Mouse (Mus musculus): ENCODE measurements around the gene Dcps. TPM values are rescaled to one million over a fixed set of nuclear protein-coding genes. Genes with fewer than 3 reads are reported as not detected.
A peak's percentile ranks its signal among the peaks of the same experiment; 100 is the strongest.

Dcps gene
- polyA plus RNA-seq, 1 experiment from 2014 or later, result 77.7 TPM

DNA sequence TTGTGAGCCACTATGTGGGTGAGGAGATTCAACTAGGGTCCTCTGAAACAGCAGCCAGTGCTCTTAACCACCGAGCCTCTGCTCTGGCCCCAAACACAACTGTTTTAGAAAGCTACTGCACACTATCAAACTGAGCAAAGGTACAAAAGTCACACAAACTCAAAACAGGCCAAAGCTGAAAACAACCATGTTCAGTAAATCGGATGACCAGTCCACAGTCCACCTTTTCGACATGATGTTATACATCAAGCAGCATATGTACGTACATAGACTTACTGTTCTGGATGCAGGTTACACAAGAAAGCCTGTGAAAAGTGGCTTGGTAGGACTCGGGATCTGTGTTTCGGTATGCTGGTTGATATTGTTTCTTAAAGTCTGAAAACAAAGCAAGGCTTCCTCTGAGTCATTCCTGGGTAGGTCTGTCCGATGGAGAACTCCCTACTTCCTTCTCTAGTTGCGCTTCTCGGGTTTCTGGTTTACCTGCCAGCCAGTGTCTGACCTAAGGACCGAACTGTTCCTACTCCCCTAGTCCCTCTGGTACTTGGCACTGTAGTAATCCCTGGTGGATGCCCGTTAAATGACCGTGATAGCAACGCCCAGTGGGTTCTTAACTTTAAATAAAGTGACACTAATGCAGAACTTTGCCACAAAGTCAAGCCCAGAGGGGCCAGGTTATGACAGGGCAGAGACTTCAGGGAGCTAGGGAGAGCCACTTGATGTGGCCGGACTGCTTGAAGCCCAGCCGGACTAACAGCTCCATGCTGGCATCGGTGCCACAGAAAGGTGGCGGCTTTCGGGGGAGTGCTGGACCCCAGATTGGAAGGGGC, 23.3 kb upstream of the Dcps start:
- Histone ChIP-seq H3K36me3 (no peaks in the 10 kb centered on the region), H3K4me3 (replicated peaks) (peak overlapping the region; percentile 75), H3K4me1 (peaks cover 8% of the 10 kb centered on the region), H3K4me2 (peak overlapping the region; percentile 83), H3K9me3 (no peaks in the 10 kb centered on the region), H3K9ac (peak overlapping the region; percentile 48), H3K27ac (peak overlapping the region; percentile 77), H3K27me3 (replicated peaks) (no peaks in the 10 kb centered on the region)
- 23% methylated on average over 18 of the region's 18 CpGs for WGBS
- ATAC-seq (ENCODE audit: insufficient read depth, low FRiP score, low read depth), result peak; percentile 49

DNA sequence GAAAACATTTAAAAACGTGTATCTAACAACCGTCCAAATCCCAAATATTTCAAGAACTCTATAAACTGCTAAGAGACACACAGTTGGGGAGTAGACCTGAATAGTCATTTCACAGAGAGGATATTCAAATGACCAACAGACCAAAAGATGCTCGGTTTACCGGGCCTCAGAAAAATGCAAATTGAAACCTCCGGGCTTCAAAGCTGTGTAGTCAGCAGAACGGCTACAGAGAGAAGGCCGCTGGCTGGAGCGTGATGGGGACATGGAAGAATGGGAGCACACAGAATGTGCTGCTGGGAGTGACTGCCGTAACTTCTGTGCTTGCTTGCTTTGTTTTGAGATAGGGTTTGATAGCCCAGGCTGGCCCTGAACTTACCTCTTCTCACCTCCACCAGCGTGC, 22.5 kb upstream of the Dcps start:
- Histone ChIP-seq H3K27me3 (replicated peaks) (no peaks in the 10 kb centered on the region), H3K9me3 (no peaks in the 10 kb centered on the region), H3K4me2 (no peak overlapping the region), H3K36me3 (no peaks in the 10 kb centered on the region), H3K4me1 (peaks cover 8% of the 10 kb centered on the region), H3K4me3 (replicated peaks) (no peak overlapping the region), H3K27ac (no peak overlapping the region), H3K9ac (no peak overlapping the region)
- WGBS, result 82% methylated on average over 10 of the region's 10 CpGs
- ATAC-seq (ENCODE audit: insufficient read depth, low FRiP score, low read depth), result no peak

DNA sequence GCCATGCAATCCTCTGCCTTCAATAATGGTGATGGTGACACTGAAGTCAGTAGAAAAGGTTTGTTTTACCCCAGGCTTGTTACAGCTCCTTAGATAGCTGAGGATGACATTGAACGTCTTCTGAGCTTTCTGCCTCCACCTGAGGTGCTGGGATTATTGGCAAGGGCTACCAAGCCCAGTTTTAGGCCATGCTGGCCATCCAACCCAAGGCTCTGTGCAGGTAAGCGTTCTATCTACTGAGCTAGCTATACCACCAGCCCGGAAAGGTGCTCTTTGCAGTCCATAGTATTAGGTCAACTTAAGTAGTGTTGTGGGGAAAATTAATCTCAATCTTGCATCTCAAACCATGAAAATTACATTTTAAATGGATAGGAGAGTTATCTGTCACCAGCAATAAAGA, 21.8 kb upstream of the Dcps start:
- Histone ChIP-seq H3K9me3 (no peaks in the 10 kb centered on the region), H3K9ac (no peak overlapping the region), H3K36me3 (no peaks in the 10 kb centered on the region), H3K4me2 (no peak overlapping the region), H3K27ac (no peak overlapping the region), H3K27me3 (replicated peaks) (no peaks in the 10 kb centered on the region), H3K4me1 (peaks cover 8% of the 10 kb centered on the region), H3K4me3 (replicated peaks) (no peak overlapping the region)
- WGBS, result 88% methylated on average over 3 of the region's 3 CpGs
- ATAC-seq (ENCODE audit: insufficient read depth, low FRiP score, low read depth), result no peak

DNA sequence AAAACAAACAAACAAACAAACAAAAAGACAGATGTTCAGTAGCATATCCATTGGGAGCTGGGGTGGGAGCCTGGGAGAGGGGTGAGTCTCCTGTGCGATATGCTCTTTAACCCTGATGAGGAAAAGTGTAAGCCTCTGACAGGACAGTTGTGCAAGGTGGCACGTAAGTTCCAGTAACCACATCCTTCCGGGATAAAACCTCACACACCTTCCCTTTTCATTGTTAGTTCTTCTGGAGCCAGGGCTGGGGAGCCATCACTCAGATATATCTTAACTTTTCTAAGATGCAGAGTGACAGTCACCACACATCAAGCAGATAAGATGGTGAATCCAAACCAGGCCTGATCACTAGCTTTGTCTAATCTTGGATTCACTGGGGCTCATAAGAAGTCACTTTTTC, 18.2 kb upstream of the Dcps start:
- Histone ChIP-seq H3K27me3 (replicated peaks) (no peaks in the 10 kb centered on the region), H3K4me2 (no peak overlapping the region), H3K36me3 (peaks cover under 1% of the 10 kb centered on the region; the same call in 1 of the 2 replicates), H3K9me3 (no peaks in the 10 kb centered on the region), H3K4me3 (replicated peaks) (no peak overlapping the region), H3K4me1 (no peaks in the 10 kb centered on the region), H3K9ac (no peak overlapping the region), H3K27ac (no peak overlapping the region)
- ATAC-seq (ENCODE audit: insufficient read depth, low FRiP score, low read depth), result no peak
- WGBS, result 94% methylated on average over 3 of the region's 3 CpGs

DNA sequence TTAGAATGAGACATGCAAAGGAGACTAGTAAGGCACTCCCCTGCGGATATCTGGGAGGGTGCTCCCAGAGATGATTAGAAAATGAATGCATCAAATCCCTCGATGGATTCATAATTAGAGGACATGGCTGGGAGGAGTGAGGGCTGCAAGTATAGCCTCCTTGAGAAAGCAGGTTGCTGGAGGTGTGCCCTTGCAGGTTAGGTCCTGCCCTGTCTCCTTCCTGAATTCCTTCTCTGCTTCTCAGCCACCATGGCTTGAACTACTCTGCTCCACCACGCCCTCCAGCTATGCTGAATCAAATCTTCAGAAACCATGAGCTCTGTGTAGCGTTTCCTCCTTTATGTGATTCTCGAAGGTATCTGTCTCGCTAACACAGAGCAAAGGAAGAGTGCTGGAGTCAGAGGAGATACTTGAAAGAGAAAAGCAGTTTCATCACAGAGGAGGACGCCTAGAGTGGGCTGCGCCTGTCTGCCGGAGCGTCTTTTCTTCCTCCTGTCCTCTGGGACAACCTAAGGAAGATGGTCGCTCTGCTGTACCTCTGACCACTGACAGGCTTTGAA, 17.2 kb upstream of the Dcps start:
- Histone ChIP-seq H3K4me2 (no peak overlapping the region), H3K4me3 (replicated peaks) (no peak overlapping the region), H3K9me3 (no peaks in the 10 kb centered on the region), H3K36me3 (peaks cover 6% of the 10 kb centered on the region), H3K27me3 (replicated peaks) (no peaks in the 10 kb centered on the region), H3K9ac (no peak overlapping the region), H3K27ac (no peak overlapping the region; the same call in 1 of the 2 replicates), H3K4me1 (no peaks in the 10 kb centered on the region)
- ATAC-seq (ENCODE audit: insufficient read depth, low FRiP score, low read depth), result no peak
- 79% methylated on average over 11 of the region's 11 CpGs for WGBS

DNA sequence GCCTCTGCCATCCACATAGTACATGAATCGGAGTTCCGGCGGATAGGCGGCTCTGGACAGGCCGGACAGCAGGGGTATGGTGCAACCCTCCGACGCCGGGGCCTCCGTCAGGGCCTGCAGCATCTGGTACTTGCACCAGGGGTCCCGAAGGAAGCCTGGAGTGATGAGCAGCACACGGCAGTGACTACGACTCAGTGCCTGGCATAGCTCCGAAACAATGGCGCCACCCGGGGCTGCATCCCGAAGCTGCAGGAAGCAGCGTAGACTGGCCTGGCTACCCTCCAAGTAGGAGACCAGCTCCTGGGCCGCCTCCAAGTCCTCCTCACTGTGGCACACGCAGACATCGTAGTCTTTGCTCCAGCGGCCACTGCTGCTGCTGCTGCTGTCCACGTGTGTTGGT, 12.8 kb upstream of the Dcps start:
- H3K4me1 ChIP-seq, result no peaks in the 10 kb centered on the region
- no peak overlapping the region for H3K4me3 ChIP-seq (replicated peaks)
- no peaks in the 10 kb centered on the region for H3K27me3 ChIP-seq (replicated peaks)
- ATAC-seq (ENCODE audit: insufficient read depth, low FRiP score, low read depth), result no peak
- no peak overlapping the region for H3K4me2 ChIP-seq
- 83% methylated on average over 22 of the region's 22 CpGs for WGBS
- H3K9ac ChIP-seq, result no peak overlapping the region
- peaks cover 6% of the 10 kb centered on the region for H3K36me3 ChIP-seq
- no peaks in the 10 kb centered on the region for H3K9me3 ChIP-seq
- H3K27ac ChIP-seq, result no peak overlapping the region

DNA sequence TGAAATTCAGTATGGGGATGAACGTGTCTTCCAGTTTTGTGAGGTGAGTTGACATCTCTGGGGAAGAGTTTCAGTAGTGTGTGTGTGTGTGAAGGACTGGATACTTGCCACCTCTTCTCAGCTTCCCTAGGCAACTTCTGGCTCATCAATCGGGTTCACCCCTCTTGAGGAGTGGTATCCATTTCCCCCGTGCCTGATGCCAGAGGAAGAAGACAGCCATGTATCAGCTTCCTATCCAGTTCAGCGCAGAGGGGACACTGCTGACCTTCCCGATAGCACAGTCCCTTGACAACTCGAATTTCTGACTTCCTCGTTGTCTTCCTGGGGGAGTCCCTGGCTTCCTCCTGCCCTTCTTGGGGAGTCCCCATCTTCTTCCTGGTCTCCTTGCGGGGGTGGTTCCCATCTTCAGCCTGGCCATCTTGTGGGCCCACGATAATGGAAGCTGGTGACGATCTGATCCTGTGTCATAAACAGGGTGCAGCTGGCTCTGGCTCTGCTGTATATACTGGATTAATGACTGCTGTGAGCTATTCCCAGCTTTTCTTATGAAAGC, 11.6 kb upstream of the Dcps start:
- no peak overlapping the region for H3K4me2 ChIP-seq
- H3K9me3 ChIP-seq, result no peaks in the 10 kb centered on the region
- H3K36me3 ChIP-seq, result peaks cover 6% of the 10 kb centered on the region
- H3K27me3 ChIP-seq (replicated peaks), result no peaks in the 10 kb centered on the region
- WGBS, result 81% methylated on average over 10 of the region's 10 CpGs
- no peak for ATAC-seq (ENCODE audit: insufficient read depth, low FRiP score, low read depth)
- no peak overlapping the region for H3K27ac ChIP-seq
- H3K4me1 ChIP-seq, result no peaks in the 10 kb centered on the region
- H3K9ac ChIP-seq, result no peak overlapping the region
- H3K4me3 ChIP-seq (replicated peaks), result no peak overlapping the region

DNA sequence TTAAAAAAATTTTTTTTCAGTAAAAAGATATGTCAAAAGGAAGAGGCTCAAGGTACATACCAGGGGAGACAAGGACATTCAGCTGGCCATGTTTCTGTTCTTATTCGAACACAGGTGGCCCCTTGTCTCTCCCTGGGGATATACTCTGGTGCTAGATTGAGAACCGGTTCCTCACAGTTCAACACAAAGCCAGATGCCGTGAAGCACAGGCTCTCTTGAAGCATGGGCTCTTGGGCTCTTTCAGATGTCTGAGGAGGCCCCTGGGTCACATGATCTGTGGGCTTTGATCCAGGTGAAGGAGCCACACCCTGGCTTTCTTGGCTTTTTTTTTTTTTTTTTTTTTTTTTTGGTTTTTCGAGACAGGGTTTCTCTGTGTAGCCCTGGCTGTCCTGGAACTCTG, 10.6 kb upstream of the Dcps start:
- ATAC-seq (ENCODE audit: insufficient read depth, low FRiP score, low read depth), result no peak
- Histone ChIP-seq H3K27ac (no peak overlapping the region), H3K36me3 (peaks cover 6% of the 10 kb centered on the region), H3K4me1 (no peaks in the 10 kb centered on the region), H3K4me3 (replicated peaks) (no peak overlapping the region), H3K27me3 (replicated peaks) (no peaks in the 10 kb centered on the region), H3K9ac (no peak overlapping the region), H3K4me2 (no peak overlapping the region), H3K9me3 (no peaks in the 10 kb centered on the region)
- 75% methylated on average over 3 of the region's 4 CpGs for WGBS

DNA sequence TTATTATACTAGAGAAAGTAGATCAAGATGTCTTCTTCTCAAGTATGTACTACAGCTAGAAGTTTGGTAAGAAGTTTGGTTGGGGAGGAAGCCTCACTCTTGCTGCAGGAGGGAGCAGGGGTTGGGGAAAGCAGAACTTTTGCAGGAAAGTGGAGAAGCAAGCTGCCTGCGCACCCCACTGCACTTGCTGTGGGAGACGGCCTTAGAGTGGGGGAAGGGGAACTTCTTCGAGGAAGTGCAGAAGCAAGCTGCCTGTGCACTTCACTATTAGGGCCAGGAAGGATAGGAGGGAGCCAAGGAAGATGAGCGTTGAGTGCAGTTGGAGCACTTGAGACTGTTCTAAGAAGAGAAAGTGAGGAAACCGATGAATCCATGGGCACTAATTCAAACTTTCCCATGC, 7.5 kb upstream of the Dcps start:
- no peaks in the 10 kb centered on the region for H3K27me3 ChIP-seq (replicated peaks)
- no peak for ATAC-seq (ENCODE audit: insufficient read depth, low FRiP score, low read depth)
- no peak overlapping the region for H3K4me2 ChIP-seq
- H3K36me3 ChIP-seq, result no peaks in the 10 kb centered on the region
- WGBS, result 72% methylated on average over 5 of the region's 5 CpGs
- H3K9me3 ChIP-seq, result no peaks in the 10 kb centered on the region
- no peak overlapping the region for H3K4me3 ChIP-seq (replicated peaks)
- H3K27ac ChIP-seq, result no peak overlapping the region
- no peaks in the 10 kb centered on the region for H3K4me1 ChIP-seq
- no peak overlapping the region for H3K9ac ChIP-seq

DNA sequence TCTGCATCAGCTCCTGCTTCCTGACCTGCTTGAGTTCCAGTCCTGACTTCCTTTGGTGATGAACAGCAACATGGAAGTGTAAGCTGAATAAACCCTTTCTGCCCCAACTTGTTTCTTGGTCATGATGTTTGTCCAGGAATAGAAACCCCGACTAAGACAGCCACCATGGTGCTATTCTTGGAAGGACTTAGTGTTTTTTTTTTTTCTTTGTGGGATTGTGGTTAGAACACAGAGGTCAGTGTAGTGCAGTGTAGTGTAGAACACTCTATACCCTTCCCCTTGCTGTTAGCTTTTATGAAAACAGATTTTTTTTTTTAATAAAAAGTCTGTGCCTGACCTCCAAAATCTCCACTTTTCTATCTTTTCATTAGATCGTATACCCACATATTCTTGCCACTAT, 7.0 kb upstream of the Dcps start:
- ATAC-seq (ENCODE audit: insufficient read depth, low FRiP score, low read depth), result no peak
- Histone ChIP-seq H3K9me3 (no peaks in the 10 kb centered on the region), H3K27ac (no peak overlapping the region), H3K4me1 (no peaks in the 10 kb centered on the region), H3K27me3 (replicated peaks) (no peaks in the 10 kb centered on the region), H3K9ac (no peak overlapping the region), H3K4me2 (no peak overlapping the region), H3K4me3 (replicated peaks) (no peak overlapping the region), H3K36me3 (no peaks in the 10 kb centered on the region)
- WGBS, result 78% methylated on average over 2 of the region's 2 CpGs

DNA sequence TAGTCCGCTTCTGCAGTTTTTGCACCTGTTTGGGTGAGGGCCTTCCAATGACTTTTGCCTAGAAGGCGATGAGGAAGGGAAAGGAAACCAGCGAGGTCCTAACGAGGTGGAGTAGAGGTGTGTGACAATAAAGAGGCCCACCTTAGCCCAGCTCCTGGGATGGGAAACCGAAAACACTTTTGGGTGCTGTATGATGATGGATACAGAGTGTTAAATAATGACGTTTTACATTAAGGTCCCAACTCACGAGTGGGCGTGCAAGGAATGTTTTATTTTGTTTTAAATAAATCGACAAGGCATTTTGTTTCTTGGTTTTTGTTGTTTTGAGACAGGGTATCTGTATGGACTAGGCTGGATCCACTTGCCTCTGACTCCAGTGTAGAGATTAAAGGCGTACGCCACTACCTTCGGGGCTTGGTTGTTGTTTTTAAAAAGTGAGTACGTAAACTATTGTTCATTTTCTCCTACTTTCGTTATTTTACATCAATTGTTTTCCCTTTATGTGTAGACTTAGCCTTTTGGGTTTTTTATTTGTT, 331 bp upstream of the Dcps start:
- Histone ChIP-seq H3K27me3 (replicated peaks) (no peaks in the 10 kb centered on the region), H3K27ac (peak overlapping the region; percentile 94; the same call in 1 of the 2 replicates), H3K4me2 (peak overlapping the region; percentile 61), H3K9me3 (no peaks in the 10 kb centered on the region), H3K9ac (no peak overlapping the region), H3K36me3 (no peaks in the 10 kb centered on the region), H3K4me1 (no peaks in the 10 kb centered on the region), H3K4me3 (replicated peaks) (peak overlapping the region; percentile 74)
- no peak for ATAC-seq (ENCODE audit: insufficient read depth, low FRiP score, low read depth)
- 47% methylated on average over 14 of the region's 14 CpGs for WGBS

DNA sequence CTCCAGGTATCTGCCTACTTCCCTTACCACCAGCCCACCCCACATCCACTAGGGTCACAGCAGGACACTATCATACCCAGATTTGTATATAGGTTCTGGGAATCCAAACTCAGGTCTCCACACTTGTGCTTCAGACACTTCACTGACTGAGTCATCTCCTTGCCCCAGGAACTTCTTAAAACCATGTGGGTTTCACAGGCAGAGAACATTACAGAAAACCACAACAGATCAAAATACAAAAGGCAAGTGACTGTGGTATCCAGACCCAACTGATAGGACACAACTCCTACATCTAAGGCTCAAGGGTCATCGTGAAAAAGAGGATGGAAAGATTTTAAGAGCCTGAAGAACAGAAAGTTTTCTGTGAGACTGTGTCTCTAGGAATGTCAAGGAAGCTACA, 2.5 kb downstream of the Dcps start:
- Histone ChIP-seq H3K36me3 (0 out of 2 replicates have a peak, but pooled peaks cover 5% of the 10 kb centered on the region), H3K27me3 (replicated peaks) (no peaks in the 10 kb centered on the region), H3K4me2 (no peak overlapping the region), H3K4me3 (replicated peaks) (no peak overlapping the region), H3K9ac (no peak overlapping the region), H3K9me3 (no peaks in the 10 kb centered on the region), H3K4me1 (no peaks in the 10 kb centered on the region), H3K27ac (no peak overlapping the region)
- WGBS, result 83% methylated on average over 1 of the region's 1 CpGs
- no peak for ATAC-seq (ENCODE audit: insufficient read depth, low FRiP score, low read depth)
